In genomic region chr7:44604139-44604606, GRCm38 (mm10) we compare ENCODE assay signal across 8 mouse cellular contexts. TPM values are rescaled to one million over a fixed set of nuclear protein-coding genes. Genes with fewer than 3 reads are reported as not detected.
DNase-seq lines count a peak whose midpoint lies in the region; ATAC-seq lines count a peak whose summit lies in the region.

No protein-coding gene starts in this region.

- WGBS in intestine, embryonic 15.5 days: 1% methylated on average over 25 of the region's 25 CpGs

- H3K4me3 ChIP-seq in intestine, embryonic 15.5 days (replicated peaks): peak overlapping the region; percentile 32

- ATAC-seq in intestine, embryonic 15.5 days: peak; percentile 36; the same call in 1 of the 2 replicates
- no peak for ATAC-seq in megakaryocyte progenitor cell, adult 5-6 weeks (replicated peaks; ENCODE audit: poor library complexity)

- H3K9ac ChIP-seq in intestine, embryonic 15.5 days: 0 out of 2 replicates have a peak overlapping the region, but pooled peaks have one; percentile 10

- H3K4me2 ChIP-seq in intestine, embryonic 15.5 days (replicated peaks): peak overlapping the region; percentile 66

- no peaks in the 10 kb centered on the region for H3K36me3 ChIP-seq in intestine, embryonic 15.5 days

- no peaks in the 10 kb centered on the region for H3K9me3 ChIP-seq in intestine, embryonic 15.5 days

- peaks cover 6% of the 10 kb centered on the region for H3K4me1 ChIP-seq in intestine, embryonic 15.5 days (replicated peaks)

- peak; percentile 47 for DNase-seq in adrenal gland, postnatal 14 days
- DNase-seq in adrenal gland, postnatal 4 days (ENCODE audit: low spot score in 2 of 2): no peak
- DNase-seq in 3T3-L1 (ENCODE audit: low read depth, low spot score): peak; percentile 56
- peak; percentile 58 for DNase-seq in embryo, embryonic 11.5 days (ENCODE audit: low read depth, low spot score)
- DNase-seq in mesoderm, embryonic 11.5 days (ENCODE audit: low read depth, low spot score): peak; percentile 84
- DNase-seq in frontal cortex, postnatal 10 days (ENCODE audit: low spot score in 2 of 2): no peak

- no peak overlapping the region for H3K27ac ChIP-seq in intestine, embryonic 15.5 days

- peaks cover 59% of the 10 kb centered on the region for H3K27me3 ChIP-seq in intestine, embryonic 15.5 days (replicated peaks)

RNA-seq across cellular contexts. Expression of gene Kcnc3, which starts 13.7 kb away (rescaled TPM):
- 5.5 and 6.8 TPM in 2 replicates for total RNA-seq in adrenal gland, postnatal 14 days (2021)
- 1 to 10 TPM; 7.6 to 9.9 TPM for total RNA-seq in adrenal gland, postnatal 4 days (2021)
- polyA plus RNA-seq in intestine, embryonic 15.5 days (2015; fragmentation: Nextera tagmentation; extraction: Ambion mirVana): 0.27 and 0.36 TPM in 2 replicates
- 0.25 and 0.66 TPM in 2 replicates for total RNA-seq in megakaryocyte progenitor cell, adult 5-6 weeks (2015)
- 0.04 TPM in 1 of 2 replicates, not detected in the other for total RNA-seq in megakaryocyte progenitor cell, adult 5-6 weeks (2017)

RNA-seq across cellular contexts. Expression of gene Napsa, which starts 32.0 kb away (rescaled TPM):
- total RNA-seq in adrenal gland, postnatal 14 days (2021): 2.0 and 10.4 TPM in 2 replicates
- 10 to 100 TPM in 1 of 2 experiments, 1 to 10 TPM in 1; 2.5 to 18.3 TPM for total RNA-seq in adrenal gland, postnatal 4 days (2021)
- polyA plus RNA-seq in intestine, embryonic 15.5 days (2015; fragmentation: Nextera tagmentation; extraction: Ambion mirVana): 3.1 and 3.6 TPM in 2 replicates
- total RNA-seq in megakaryocyte progenitor cell, adult 5-6 weeks (2015): 219 and 232 TPM in 2 replicates
- total RNA-seq in megakaryocyte progenitor cell, adult 5-6 weeks (2017): 91.2 and 121 TPM in 2 replicates

RNA-seq across cellular contexts. Expression of gene Nr1h2, which starts 50.4 kb away (rescaled TPM):
- 105 and 114 TPM in 2 replicates for total RNA-seq in adrenal gland, postnatal 14 days (2021)
- 100 to 1,000 TPM; 128 to 129 TPM for total RNA-seq in adrenal gland, postnatal 4 days (2021)
- 66.3 and 69.5 TPM in 2 replicates for polyA plus RNA-seq in intestine, embryonic 15.5 days (2015; fragmentation: Nextera tagmentation; extraction: Ambion mirVana)
- 39.4 and 43.7 TPM in 2 replicates for total RNA-seq in megakaryocyte progenitor cell, adult 5-6 weeks (2015)
- 42.6 and 45.7 TPM in 2 replicates for total RNA-seq in megakaryocyte progenitor cell, adult 5-6 weeks (2017)

RNA-seq across cellular contexts. Expression of gene Pold1, which starts 55.5 kb away (rescaled TPM):
- 17.5 and 28.0 TPM in 2 replicates for total RNA-seq in adrenal gland, postnatal 14 days (2021)
- total RNA-seq in adrenal gland, postnatal 4 days (2021): 10 to 100 TPM; 41.4 to 49.3 TPM
- 72.0 and 76.0 TPM in 2 replicates for polyA plus RNA-seq in intestine, embryonic 15.5 days (2015; fragmentation: Nextera tagmentation; extraction: Ambion mirVana)
- total RNA-seq in megakaryocyte progenitor cell, adult 5-6 weeks (2015): 51.4 and 70.3 TPM in 2 replicates
- 64.4 and 77.2 TPM in 2 replicates for total RNA-seq in megakaryocyte progenitor cell, adult 5-6 weeks (2017)

Comparison
In these comparisons a context has a peak if more than half of its experiments do, and no peak if none do; other contexts are left out.
1. DNase-seq: peak in adrenal gland, postnatal 14 days (single experiment), 3T3-L1 (single experiment), embryo, embryonic 11.5 days (single experiment) and mesoderm, embryonic 11.5 days (single experiment); none in adrenal gland, postnatal 4 days (0 of 2) and frontal cortex, postnatal 10 days (0 of 2).